Mouse (Mus musculus) neutrophil, adult 5-6 weeks (primary cell): Measurements from ENCODE around the gene Vmp1. TPM values are rescaled to one million over a fixed set of nuclear protein-coding genes. Genes with fewer than 3 reads are reported as not detected.

ENCODE experiments used
- ATAC-seq: fragments of 151-379, 151-347 bp; 2 replicates; pipeline ENCODE4 v1.8.0; 2017; ENCODE audit warnings: mild to moderate bottlenecking, moderate TSS enrichment; ENCODE audit not compliant: insufficient number of reproducible peaks, poor library complexity, low FRiP score, severe bottlenecking; ENCODE audit errors: extremely low read depth
- total RNA-seq: library from RNA; stranded (forward); fragments of 200-1000 nt; gene quantifications from 2 replicates; pipeline ENCODE4 v1.2.3, GENCODE M21; 2017

The Vmp1 gene
- total RNA-seq, 1 experiment from 2014 or later: 221 TPM

DNA sequence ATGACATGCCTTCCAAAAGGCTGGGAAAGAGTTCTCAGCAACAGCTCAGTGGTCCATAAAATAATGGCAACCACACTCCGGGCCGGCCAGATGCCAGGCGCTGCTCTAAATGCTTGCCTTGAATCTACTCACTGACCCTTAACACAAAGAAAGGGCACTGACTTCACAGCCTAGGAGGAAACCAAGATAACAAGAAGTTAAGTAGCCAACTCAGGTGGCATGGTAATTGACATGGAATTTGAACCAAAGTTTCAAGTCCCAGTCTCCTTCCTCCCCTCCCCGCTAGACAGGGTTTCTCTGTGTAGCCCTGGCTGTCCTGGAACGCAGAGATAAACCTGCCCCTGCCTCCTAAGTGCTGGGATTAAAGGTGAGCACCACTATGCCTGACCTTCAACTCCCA lies 4.7 kb downstream of the Vmp1 start:
- ATAC-seq: no peak

DNA sequence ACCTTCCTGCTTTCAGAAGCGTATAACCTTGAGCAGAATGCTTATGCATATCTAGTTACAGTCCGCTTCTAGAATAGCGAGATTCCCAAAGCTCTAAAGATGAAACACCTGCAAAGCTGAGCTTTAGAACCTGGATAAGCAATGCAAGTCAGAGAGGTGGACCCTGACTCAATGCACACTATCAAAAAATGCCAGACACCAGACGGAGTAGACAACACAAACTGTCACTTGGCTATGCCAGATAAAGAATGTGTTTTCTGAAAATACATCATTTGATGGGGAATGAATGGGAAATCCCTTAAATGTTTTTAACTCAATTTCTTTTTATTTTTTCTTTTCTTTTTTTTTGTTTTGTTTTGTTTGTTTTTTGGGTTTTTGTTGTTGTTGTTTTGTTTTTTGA lies 8.1 kb downstream of the Vmp1 start:
- no peak for ATAC-seq

DNA sequence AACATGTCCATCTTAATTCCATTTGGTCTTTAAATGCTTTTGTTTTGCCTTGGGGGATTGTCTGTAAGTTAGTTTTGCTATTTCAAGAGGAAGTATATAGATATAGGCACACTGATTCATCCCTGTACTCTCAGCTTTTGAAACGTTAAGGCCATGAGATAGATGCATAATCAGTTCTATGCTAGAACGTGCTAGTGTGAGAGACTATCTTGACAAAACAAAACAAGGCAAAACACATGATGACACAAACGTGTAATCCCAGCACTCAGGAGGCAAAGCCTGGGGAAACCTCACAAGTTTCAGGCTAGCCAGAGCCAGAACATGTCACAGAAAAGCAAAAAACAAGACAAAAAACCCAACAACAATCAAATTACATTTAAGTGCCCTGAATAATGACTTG lies 10.9 kb downstream of the Vmp1 start:
- ATAC-seq: no peak

DNA sequence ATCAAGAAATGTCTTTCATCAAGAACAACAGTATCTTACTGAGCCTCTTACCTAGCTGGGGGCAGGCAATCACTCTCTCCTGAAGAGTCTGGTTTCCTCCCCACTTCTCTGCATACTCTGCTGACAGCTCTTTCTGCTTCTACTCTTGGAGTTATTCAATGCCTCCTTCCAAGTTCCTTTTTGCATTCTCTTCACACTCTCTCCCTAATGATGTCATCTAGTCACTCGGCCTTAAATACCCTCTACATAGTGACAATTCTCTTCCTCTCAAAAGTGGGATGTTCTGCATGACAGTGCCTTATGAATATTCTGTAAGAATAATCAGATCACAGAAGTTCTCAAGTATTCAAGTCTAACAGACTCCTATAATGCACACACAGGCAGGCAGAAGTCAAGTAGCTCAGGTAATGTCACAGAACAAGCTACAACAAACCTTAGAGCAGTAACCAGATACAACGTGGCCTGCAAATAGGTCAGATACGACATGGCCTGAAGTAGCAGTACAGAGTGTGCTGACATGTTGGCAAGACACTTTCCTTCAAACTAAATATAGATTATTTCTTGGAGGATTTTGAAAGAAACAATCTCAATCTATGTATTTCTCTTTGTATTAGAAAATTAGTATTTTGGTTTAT lies 12.5 kb downstream of the Vmp1 start:
- ATAC-seq: no peak

DNA sequence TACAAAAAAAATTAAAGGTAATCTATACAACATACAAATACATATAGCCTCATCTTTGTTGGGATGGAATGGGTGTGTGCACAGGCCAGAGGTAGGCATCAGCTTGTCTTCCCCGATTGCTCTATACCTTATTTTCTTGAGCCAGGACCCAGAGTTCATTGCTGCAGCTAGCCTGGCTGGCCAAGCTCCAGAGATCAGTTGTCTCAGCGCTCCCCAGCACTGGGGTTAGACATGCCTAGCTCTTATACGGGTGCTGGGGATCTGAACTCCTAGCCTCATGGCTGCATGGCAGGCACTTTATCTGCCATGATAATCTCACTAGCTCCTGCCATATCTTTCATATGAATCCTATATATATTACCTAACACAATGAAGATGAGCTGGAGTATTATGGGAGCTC lies 15.5 kb downstream of the Vmp1 start:
- ATAC-seq: no peak

DNA sequence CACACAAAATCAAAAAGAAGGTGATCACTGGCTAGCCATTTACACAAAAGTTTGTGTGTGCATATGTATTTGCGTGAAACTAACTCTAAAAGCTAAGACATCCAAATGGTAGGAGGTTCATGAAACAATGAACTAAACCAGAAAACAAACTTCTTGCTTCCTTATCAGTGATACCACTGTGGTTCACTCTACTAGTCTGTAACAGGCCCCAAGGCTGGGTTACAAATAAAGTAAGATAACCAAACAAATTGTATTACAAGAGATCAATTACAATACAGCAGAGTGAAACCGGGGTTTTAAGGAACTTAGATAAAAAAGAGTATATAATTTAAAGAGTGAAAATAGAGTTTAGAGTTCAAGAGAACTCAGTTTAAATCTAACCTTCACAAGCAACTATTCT lies 16.1 kb downstream of the Vmp1 start:
- no peak for ATAC-seq

DNA sequence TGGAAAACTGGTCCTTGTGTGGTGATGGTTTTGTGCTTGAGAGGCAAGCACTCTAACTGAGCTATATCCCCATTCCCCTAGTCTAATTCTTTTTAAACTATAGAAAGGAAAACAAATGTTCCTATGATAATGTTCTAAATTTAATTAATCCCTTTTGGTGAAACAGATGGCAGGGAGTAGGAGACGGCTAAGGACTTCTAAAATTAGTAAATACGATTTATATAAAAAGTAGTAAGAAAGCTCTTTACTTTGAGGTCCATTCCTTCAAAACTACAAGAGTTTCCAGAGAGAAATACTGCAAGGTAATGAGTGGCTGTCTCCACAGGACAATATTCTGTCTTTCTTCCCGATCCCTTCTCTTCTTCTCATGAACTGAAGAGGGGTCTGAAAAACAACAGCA lies 19.2 kb downstream of the Vmp1 start:
- no peak for ATAC-seq

DNA sequence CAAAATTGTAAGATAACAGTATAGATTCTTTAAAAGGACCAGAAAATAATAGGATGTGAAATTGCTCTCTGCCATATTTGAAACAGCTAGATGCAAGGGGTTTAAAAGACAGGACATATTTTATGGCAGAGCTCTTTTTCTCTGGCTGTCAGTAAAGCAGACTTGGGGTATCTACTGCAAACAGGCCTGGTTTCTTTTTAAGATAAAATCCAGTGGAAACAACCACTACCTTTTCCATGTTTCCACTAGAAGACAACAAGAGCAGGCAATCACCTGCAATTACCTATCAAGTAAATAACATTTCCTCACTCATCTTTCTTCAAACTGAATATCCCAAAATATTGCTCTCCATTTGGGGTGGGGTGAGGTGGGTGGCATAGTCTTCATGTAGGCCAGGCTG lies 19.7 kb downstream of the Vmp1 start:
- ATAC-seq: no peak

DNA sequence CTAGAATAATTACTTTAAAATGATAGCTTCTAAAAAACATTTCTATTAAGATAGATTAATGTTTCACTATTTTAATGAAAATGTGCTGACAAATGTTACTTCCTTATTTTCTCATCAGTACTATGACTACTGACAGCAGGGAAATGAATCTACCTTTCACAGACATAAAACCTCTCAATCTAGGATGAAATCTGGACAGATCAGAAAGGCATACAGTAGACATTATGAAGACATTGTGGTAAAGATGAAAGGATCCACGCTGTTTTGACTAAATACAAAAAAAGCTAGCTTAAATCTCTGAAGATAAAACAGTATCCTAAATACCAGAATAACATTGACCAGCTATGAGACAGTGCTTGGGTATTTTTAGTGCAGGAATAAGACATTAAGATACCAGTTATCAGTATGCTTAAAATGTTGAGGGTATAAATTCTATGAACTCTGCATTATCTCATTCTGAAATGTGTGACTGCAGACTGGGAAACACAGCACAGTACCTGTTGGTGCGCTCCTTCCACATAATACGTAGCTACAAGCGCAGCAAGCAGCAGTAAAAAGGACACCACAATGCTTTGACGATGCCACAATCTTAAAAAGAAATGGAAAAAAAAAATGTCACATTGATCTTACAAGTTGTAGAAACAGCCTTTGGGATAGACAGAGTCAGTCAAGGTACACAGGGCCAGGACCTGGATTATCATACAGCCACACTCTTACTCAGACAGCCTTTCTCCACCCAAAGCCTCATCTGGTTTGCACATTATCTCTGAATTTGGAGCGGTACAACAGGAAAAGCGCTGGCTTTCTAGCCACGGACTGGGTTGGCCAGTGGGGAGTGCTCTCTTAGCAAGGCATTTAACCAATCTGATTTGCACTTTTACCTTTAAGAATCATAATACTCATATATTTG lies 20.4 kb downstream of the Vmp1 start:
- ATAC-seq: no peak

DNA sequence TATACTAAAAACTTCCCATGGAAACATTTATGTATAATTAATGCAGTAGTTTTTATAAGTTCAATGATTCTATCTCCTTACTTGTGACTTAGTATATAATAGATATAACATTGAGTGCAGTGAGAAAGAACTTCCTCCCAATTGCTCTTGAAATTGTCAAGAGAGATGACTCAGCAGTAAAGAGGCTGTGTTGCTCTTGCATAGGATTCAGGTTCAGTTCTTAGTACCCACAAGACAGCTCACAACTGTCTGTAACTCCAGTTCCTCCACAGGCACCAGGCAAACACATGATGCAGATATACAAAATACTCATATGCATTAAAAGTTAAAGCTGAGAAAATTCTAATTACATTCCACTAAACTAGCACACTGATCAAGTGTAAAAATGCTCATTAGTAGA lies 25.8 kb downstream of the Vmp1 start:
- no peak for ATAC-seq

DNA sequence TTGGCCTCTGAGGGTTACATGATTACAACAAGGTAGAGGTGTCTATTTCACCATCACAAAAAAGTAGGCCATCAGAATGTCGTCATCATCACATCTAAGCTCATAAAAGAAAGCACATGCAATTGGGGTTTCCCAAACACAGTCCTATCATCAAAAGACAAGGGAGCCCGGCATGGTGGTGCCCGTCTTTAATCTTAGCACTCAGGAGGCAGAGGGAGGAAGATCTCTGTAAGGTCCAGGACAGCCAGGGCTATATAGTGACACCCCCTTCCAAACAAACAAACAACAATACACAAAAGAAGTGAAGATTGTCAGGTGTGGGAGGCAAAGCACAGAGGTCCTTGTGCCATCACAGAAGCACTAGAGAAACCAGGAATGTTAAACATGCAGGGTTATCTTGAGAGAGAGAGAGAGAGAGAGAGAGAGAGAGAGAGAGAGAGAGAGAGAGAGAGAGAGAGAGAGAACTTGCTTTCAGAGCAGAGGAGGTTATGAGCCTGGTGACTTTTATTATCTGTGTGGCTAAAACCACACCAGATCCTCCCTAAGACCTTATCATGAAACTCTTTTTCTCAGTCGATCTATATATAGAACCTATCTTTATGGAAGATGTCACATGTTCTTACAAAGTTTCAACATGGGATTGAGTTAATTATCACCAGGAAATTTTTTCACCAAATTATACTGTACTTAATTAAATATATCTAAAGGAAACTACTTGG lies 26.6 kb downstream of the Vmp1 start:
- no peak for ATAC-seq

DNA sequence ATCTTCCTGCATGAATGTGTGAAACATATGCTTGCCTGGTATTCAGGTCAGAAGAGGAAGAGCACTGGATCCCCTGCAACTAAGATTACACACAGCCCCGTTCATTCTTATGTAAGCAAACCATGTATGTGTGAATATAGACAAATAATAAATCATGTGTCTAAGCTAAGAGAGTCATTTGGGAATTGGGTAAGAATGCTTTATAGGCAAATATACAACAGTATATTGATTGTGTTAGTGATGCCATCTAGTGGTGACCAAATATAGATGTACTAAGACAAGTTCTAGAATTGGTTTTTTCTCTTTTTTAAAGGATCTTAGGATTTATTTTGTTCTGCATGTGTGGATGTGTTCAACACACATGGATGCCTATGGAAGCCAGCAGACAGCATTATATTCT lies 28.0 kb downstream of the Vmp1 start:
- ATAC-seq: 0 out of 2 replicates have a peak, but pooled peaks have one; percentile 31

DNA sequence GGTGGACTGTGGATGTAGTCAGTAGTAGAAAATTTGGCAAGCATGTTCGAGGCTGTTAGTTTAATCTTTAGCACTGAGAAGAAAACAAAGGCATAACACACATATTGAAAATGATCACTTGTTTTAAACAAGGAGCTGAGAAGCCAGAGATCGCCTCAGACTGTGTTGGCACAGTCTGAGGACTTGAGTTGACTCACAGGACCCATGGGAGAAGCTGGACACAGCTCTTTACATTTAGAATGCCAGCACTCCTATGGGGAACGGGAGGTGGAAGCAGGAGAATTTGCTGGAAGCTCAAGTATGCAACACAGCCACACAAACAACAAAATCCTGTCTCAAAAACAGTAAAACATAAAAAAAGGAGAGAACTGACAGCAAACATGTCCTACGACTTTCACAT lies 29.5 kb downstream of the Vmp1 start:
- no peak for ATAC-seq

DNA sequence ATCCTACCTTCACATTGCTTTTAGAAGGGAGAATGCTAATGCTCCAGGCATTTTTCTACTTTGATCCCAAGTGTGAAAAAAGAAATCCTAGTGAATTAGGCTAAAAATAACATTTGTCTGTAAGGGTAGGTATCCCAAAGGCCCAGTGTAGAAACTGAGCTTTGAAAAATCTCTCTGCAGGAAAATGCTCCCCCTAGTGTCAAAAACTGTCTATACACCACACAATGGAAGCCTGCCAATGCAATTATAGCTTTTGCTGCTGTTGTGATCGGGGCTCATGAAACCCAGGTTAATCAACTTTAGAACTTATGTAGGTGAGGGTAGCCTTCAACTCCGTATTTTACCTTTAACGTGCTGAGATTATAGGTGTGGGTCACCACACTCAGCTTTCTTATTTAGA lies 30.2 kb downstream of the Vmp1 start:
- peak; percentile 70 for ATAC-seq

DNA sequence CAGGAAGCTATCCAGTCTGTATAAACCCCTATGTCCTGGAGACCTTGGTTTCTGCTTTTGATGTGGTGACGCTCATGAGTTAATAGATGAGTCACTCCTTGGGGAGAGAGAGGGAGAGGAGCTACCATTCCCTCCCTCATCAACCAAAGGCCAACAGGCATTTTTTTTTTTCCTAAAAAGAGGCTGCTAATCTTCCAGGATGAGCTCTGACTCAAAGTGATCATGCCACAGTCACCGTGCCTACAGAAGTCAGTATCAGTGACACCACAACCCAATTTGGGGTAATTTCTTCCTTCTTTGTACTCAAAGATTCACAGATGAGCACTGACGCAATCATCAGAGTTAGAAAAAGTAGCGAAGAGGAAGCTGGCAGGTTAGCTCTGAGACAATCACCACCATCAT lies 31.1 kb downstream of the Vmp1 start:
- peak; percentile 53; the same call in 1 of the 2 replicates for ATAC-seq

DNA sequence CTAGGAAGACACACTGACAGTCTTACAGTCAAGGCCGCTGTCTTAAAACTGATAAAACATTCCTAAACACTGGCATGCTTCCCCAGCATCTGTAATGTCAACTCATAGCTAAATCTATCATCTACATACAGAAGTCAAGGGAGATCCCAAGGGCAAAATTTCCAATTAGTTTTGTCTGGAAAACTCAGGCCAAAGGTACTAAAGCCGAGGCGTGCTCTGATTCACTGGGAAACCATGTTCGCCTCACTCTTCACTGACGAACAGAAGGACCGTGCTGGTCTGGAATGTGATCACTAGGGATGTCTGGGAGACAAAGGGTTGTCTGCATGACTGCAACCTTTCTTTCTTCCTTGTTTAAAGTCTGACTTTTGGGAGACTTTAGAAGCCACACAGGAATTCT lies 33.0 kb downstream of the Vmp1 start:
- ATAC-seq: no peak

DNA sequence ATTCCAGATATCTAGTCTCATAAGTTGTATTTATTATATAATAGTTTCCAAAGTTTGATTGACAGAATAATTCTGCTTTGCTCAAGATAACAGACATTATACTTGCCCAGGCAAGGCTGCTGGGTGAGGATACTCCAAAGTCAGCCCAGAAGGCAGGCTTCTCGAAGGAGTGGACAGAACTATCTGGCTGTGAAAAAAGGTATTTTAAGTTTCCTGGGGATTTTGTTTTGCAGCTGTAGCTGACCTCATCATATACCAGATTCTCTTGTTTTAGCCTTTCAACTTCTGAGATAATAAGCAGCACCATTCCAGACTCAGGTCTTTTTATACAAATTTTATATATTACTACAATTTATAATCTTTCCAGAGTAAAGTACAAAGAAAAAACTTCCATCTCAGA lies 34.1 kb downstream of the Vmp1 start:
- ATAC-seq: no peak

DNA sequence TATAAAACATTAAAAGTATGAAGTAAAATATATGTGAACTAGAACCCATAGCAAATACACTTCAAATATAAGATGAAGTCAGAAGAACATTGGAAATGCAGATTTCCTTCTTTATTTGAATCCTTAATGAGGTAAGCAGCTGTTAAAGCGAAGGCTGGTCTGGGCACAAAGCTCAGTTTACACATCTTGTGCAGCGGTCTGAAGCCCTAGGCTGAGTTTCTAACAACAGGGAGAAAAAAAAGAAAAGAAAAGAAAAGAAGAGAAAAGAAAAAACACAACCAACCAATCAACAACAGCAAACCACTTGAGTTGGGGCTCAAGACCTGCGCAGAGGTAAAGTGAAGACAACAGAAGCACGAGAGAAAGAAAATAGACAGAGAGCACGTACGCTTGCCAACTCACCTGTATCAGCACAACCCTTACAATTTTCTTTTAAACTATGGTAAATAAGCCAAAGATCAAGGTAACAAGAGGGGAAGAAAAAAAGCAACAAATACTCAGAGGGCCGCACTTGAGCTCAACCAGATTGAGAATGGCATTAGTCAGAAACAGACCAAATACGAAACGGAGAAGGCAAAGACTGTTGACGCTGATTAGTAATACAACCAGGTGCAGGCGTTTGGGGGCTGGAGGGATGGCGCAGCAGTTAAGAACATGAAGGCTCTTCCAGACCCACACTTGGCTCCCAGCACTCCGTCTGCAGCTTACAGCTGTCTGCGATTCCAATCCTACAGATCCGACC lies 35.8 kb downstream of the Vmp1 start:
- ATAC-seq: no peak

DNA sequence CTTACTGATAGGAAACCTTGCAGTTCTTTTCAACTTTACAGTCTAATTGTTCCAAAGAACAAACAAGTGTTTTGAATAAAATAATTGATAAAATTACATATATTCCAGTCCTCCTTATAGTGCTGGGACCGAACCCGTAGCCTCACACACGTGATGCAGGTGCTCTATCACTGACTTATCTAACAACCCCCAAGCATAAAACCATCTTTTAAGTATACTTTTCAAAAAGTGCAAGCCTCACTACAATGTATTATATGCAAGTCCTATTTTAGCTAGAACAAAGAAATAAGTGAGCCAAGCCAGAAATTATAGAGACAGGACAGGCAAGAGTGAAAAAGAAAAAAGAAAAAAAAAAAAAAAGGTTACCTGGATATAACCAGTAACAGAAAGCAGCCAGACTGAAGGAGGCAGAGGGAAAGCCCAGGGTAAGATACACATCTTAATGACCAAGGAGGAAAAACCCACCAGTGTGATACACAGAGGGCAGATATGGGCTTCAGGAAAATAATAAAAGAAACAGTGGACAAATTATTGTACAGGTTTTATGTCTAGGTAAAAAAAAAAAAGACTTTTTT lies 36.7 kb downstream of the Vmp1 start:
- no peak for ATAC-seq
